Mouse (Mus musculus): ENCODE results near the gene Rpl34.

The Rpl34 gene

DNA sequence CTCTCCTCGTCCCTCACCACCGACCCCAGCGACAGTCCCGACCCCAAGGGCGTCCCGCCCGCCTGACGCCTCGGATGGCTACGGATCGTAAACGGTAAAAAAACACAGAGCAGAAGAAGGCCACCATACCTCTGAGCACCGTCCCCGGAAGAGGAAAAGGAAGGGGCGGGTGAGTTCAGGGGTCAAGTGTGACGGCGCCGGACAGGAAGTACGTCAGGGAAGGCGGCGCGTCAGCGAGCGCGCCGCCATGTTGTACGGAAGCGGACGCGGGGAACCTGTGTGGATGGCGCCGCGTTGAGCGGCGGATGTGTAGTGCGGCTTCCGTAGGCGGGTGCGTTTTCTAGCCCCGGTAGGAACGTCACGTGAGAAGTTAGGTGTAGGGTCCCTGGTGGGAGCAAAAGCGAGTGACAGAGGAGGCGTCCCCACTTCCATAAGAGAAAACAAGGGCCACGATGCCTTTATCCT is at the start of gene Rpl34:
Gene Rpl34, minus strand, starts transcription at position 210 of the 465 bp plus-strand sequence.
- peak; percentile 95 for DNase-seq (ENCODE audit: low spot score)

GRCm38 (mm10) chr3:130768172-130768571 is 38.0 kb upstream of the Rpl34 start:
- no peak for DNase-seq (ENCODE audit: low spot score)

DNA sequence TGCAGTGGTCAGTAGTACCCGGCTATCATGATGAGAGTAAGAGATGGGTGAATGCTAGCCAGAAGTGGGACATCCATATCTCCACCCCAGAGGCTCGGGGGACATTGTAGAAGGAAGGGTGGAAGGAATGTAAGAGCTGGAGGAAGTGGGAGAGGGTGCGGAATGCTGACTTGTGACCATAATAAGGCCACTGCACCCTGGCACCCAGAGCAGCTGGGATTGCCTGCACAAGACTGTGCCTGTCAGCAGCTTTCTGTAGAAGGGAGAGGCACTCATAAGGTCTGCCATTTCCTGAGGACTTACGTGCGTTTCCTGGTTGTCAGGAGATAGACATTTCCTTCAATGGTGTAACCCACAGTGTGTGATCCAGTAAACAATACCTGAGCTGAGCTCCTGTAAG is 33.9 kb upstream of the Rpl34 start:
- no peak for DNase-seq (ENCODE audit: low spot score)

GRCm38 (mm10) chr3:130760711-130761435 is 30.7 kb upstream of the Rpl34 start:
- DNase-seq (ENCODE audit: low spot score), result peak; percentile 85

DNA sequence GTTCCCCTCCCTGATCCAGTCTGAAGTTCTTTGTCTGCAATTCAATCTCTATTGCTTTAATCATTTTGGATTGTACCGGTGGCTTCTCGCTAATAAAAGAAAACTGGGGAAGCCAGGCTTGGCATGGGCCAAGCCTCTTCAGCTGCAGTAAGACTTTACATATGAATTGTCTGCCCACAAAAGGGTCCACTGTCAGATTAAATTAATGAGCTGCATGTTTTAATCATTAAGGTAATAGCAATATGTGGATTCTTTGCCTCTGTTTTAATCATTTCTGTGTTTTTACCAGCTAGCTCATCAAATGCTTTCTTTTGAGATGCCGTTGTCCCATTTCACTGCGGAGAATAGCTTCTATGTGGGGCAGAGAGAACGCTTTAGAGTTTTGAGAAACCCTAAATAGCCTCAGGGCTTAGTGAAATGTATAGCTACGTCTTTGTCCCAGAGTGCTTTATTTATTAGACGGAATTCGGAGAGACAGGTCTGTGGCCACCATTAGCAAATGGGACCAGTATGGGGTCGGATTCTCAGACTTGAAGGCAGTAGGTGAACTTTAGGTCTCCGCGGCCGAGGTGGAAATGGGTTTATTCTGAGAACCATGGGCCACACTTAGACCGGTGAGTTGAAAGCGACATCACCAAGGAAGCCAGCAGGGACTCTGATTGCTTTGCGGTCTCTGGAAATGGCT is 28.1 kb upstream of the Rpl34 start:
- DNase-seq (ENCODE audit: low spot score), result no peak

DNA sequence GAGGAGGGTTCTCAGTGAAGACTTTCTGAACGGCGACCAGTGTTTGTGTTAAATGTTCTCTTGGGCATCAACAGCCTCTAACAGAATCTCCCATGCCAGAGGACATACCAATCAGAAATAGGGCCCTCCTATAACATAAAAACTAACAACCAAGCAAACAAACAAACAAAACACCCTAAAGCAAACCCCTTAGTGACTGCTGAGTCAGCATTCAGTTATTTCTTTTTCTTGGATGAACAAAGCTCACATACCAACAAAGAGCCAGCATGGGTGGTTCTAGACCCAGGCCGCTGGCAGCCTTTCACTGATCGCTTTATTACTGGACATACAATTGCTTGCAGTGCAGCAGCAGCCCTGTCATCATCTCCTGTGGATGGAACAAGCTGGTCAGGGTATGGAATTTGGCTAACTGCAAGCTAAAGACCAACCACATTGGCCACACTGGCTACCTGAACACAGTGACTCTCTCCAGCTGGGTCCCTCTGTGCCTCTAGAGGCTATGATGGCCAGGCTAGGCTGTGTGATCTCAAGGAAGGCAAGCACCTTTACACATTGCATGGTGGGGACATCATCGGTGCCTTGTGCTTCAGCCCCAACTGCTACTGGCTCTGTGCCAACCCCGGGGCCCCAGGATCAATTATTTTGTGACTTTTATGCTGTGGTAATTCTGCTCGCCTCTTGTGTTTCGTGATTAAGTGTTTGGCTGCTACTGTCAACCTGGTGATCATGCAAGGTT is 27.1 kb upstream of the Rpl34 start:
- DNase-seq (ENCODE audit: low spot score), result no peak

DNA sequence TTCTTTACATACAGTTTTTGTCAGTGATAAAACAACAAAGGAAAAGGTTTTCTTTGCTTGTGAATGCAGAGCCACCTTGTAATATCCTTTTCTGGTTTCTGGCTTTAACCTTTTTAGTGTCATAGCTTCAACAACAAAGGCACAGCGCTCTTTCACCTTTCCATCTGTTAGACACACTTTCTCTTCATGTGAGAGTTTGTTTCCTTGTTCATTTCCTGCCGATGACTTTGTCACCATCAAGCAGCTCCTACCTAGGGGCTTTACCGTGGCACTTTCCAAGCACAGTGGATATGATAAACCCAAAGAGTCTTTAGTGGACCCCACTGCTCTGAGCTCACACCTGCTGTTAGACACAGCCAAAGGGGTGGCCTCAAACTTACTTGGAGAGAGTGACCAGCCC is 19.0 kb upstream of the Rpl34 start:
- no peak for DNase-seq (ENCODE audit: low spot score)

GRCm38 (mm10) chr3:130746673-130747619 is 16.7 kb upstream of the Rpl34 start:
- no peak for DNase-seq (ENCODE audit: low spot score)

GRCm38 (mm10) chr3:130737652-130738361 is 7.6 kb upstream of the Rpl34 start:
- DNase-seq (ENCODE audit: low spot score), result no peak

GRCm38 (mm10) chr3:130736758-130737157 is 6.6 kb upstream of the Rpl34 start:
- DNase-seq (ENCODE audit: low spot score), result no peak

DNA sequence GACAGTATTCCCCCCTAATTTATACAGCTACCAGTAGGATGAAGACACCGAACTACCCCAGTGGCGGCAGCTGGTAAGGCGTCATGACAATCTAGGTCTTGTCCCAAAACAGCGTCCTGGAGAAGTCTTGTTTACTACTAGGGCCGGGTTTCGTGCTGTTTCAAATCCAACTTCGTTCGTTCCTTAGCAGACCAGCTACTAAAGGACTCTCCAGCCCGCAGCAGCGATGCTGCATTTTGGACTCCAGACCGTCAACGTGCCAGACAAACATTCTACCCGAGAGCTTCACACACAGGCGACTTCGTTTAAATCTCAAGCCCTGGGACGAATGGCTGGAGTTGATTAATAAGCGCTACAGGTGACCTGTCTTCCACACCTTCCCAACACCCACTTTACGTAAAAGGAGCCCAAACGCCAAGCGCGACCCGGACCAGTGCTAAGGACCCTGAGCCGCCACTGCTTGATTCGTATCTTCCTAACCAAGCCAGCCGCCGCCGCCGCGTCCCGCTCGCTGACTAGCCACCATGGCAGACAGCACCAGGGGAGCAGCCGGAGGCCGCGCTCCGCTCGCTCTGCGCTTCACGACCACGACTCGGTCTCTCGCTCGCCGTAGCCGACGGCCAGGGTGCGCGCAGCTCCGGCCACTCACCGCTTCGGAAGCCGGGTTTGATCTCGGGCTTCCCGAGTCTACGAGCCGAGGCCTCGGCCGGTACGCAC is 568 bp downstream of the Rpl34 start:
- peak; percentile 70 for DNase-seq (ENCODE audit: low spot score)

DNA sequence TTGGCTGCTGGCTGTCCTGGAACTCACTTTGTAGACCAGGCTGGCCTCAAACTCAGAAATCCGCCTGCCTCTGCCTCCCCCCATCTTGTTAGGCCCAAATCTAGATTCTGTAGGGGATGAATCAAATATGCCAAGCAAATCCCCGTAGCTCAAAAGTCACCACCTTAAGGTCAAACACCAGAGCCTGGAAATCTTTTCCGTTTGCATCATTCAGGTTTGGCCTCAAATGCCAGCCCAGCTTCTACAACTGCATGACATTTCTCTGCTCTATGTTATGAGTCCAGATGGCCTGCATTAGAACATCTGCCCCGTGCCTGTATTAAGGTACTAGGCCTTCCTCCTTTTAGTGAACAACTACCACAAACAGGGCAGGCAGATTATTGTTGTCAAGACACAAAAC is 2.5 kb downstream of the Rpl34 start:
- DNase-seq (ENCODE audit: low spot score), result no peak

GRCm38 (mm10) chr3:130727036-130727435 is 3.2 kb downstream of the Rpl34 start:
- no peak for DNase-seq (ENCODE audit: low spot score)

DNA sequence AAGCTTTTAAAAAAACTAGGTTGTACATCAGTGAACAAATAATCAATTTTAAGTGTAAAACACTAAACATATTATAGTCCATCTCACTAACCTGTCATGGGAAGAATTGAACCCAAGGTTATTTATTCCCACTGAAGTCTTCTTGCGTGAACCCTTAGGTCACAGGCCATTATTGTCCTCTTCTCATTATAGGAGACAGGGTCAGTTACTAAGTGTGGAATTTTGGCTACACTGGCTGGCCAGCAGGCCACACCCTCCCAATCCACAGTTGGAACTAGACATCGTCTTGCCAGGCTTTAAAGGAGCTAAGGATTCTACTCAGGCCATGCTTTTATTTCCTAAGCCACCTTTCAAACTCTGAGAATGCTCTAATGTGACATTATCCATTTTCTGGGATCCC is 4.5 kb downstream of the Rpl34 start:
- DNase-seq (ENCODE audit: low spot score), result no peak

DNA sequence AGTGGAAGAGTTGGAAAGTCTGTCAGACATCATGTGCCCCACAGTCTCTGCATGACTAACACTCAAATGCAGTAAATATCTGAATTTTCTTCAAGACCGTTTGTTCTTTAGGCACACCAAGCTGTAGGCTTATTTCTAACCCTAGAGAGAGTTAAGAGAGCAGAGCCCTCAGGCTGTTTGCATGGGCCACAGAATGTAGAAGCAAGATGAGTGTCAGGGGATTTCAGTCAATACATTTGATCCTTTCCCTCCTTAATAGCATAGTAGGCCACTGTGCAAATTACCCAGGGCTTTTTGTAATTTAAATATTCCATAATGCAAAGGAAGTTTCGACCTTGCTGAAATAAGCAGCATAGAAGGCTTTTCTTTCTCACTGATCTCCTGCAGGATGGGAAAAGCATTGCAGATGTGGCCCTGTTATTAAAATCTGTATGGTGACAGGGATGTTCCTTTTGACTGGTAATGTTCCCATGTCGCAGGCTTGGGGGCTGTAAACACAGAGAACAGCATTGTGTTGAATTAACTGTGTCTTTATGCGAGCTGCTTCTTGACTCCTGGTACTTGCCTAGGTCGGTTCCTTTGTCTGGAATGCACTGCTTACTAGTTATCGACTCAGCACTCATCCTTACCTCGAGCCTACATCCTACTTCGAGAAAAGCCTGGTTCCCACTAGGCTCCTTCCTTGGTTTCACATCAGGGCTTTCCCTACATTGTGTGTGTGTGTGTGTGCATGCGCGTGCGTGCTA is 7.3 kb downstream of the Rpl34 start:
- no peak for DNase-seq (ENCODE audit: low spot score)

DNA sequence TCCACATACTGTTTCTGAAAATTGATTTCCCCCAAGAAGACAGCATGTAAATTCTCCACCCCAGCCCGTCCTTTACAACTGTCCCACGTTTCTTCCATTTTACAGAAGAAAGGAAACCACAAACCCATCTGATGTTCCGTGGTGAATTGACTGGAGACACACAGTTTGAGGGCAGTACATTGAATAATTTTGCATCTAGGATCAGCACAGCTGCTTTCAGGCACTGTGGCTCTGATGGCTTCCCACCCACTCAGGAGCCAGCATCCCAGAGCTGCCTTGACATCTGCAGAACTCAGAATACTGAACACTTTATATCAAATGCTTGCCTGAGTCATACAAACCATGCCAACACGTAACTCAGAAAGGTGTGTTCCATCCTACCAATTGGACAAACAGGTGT is 10.0 kb downstream of the Rpl34 start:
- no peak for DNase-seq (ENCODE audit: low spot score)

DNA sequence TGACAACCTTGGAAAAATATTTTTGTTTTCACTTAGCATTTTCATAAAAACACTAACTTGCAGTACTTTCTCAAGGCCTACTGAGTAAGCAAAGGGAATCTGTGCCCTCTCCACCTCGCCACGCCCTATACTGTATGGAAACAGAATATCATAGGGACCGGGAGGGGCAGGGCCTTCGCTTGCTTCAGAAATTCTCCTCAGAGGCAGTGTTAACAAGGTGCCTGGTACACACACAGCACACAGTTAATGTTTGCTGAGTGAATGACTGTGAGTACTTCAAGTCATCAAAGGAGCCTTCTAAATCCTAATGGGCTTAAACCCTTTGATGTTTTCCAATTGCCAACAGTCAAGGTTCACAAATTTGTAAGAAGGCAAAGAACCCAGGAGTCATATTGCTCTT is 11.3 kb downstream of the Rpl34 start:
- no peak for DNase-seq (ENCODE audit: low spot score)

DNA sequence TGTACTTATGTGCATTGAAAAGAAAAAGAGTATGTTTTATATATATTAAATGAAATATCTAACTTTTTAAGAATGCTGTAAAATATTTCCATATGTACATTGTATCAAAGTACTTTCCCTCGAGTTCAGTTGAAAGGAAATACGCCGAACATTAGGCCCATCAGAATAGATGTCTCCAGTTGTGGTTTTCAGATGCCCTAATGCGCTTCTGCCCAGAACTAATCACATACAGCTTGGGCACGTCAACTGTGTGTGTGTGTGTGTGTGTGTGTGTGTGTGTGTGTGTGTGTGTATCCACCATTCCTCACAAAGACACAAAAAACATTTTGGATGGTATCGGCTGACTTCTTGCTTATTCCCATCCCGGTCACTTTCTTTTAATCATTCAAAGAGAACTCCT is 13.6 kb downstream of the Rpl34 start:
- no peak for DNase-seq (ENCODE audit: low spot score)

DNA sequence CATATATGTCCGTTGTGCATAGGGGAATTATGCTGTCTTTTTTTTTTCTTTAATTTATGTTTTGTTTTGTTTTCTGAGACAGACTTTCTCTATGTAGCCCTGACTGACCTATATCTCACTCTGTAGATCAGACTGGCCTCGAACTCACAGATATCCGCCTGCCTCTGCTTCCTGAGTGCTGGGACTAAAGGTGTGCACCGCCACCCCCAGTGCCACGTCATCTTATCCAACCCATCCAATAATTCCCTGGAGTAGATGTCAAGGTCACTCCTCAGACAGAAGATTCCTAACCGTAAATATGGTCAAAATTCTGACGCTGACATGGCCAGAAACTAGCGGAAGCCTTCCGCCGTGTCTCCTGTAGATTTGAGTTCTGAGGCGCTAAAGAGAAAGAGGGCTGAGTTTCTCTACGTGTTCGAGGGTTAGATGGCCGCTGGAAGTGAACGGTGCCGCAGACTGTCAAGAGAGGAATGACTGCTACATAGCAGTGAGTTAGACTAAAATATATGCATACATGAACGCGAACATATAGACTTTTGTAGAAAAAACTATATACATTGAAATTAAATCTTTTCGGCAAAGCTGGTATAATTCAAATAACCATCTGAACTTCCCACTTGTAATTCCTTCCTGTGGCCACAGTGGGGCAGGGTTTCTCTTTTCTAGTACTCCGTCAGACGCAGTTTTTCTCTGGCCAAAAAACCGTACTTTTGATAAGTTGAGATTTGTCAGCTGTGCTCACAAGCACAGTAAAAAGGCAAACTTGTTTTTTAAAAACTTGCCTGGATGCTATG is 15.2 kb downstream of the Rpl34 start:
- peak; percentile 86 for DNase-seq (ENCODE audit: low spot score)
